Mouse (Mus musculus) left cerebral cortex, adult 9 months (tissue): Measurements from ENCODE around the gene Plxnb1.

Experiments used
- DNase-seq, 2 experiments: peaks; one replicate each; pipeline ENCODE4 v3.0.0; 2022; ENCODE audit warnings: low spot score in 2 of 2

Plxnb1 gene

GRCm38 (mm10) chr9:109095137-109095982 lies at the start of gene Plxnb1:
TSS of gene Plxnb1 (plus strand) at chr9:109095389.
- DNase-seq = peak in 1 of 2 experiments; percentile 65

GRCm38 (mm10) chr9:109046306-109046705 lies 48.9 kb upstream of the Plxnb1 start:
- DNase-seq = peak in 1 of 2 experiments; percentile 63

GRCm38 (mm10) chr9:109049316-109049715 lies 45.9 kb upstream of the Plxnb1 start:
- DNase-seq = no peak

GRCm38 (mm10) chr9:109049996-109050673 lies 45.1 kb upstream of the Plxnb1 start:
- no peak for DNase-seq

- no peak for DNase-seq
These were observed 44.6 kb upstream of the Plxnb1 start for GRCm38 (mm10) chr9:109050674-109050997.

- no peak for DNase-seq
These were observed 44.1 kb upstream of the Plxnb1 start for GRCm38 (mm10) chr9:109051011-109051501.

- DNase-seq = no peak
These were observed 43.3 kb upstream of the Plxnb1 start for GRCm38 (mm10) chr9:109051651-109052489.

- DNase-seq = no peak
These were observed 42.5 kb upstream of the Plxnb1 start for GRCm38 (mm10) chr9:109052490-109053260.

- DNase-seq = no peak
These were observed 41.8 kb upstream of the Plxnb1 start for GRCm38 (mm10) chr9:109053366-109053765.

GRCm38 (mm10) chr9:109053851-109054250 lies 41.3 kb upstream of the Plxnb1 start:
- DNase-seq = no peak

GRCm38 (mm10) chr9:109054712-109055111 lies 40.5 kb upstream of the Plxnb1 start:
- DNase-seq = peak; percentile 65 to 85

- peak in 1 of 2 experiments; percentile 41 for DNase-seq
These were observed 39.7 kb upstream of the Plxnb1 start for GRCm38 (mm10) chr9:109055271-109056030.

GRCm38 (mm10) chr9:109056081-109056690 lies 39.0 kb upstream of the Plxnb1 start:
- DNase-seq = no peak

GRCm38 (mm10) chr9:109056916-109057315 lies 38.3 kb upstream of the Plxnb1 start:
- no peak for DNase-seq

- no peak for DNase-seq
These were observed 37.6 kb upstream of the Plxnb1 start for GRCm38 (mm10) chr9:109057543-109057942.

GRCm38 (mm10) chr9:109058006-109058765 lies 37.0 kb upstream of the Plxnb1 start:
- DNase-seq = no peak

GRCm38 (mm10) chr9:109059136-109059903 lies 35.9 kb upstream of the Plxnb1 start, which contains the start of gene Trex1:
TSS of gene Trex1 (minus strand) at chr9:109059734.
- DNase-seq = peak; percentile 66 to 93

- no peak for DNase-seq
These were observed 34.8 kb upstream of the Plxnb1 start for GRCm38 (mm10) chr9:109060184-109060897.
